Mouse (Mus musculus) bone marrow, adult 2 months (tissue): ENCODE results near the gene Klk14. TPM values are rescaled to one million over a fixed set of nuclear protein-coding genes. Genes with fewer than 3 reads are reported as not detected.
"Not testable (repeated sequence)": the region's sequence is repeated elsewhere in the genome, so short reads cannot be mapped to it uniquely, and the experiment has no call there.

Experiments used
- H3K27ac ChIP-seq: fragments of 200-500 bp; 2 replicates; pipeline ENCODE4 v1.5.1; 2012; ENCODE audit warnings: low read depth, mild to moderate bottlenecking, control low read depth, inconsistent platforms, low read length; ENCODE audit not compliant: control insufficient read depth, poor library complexity, insufficient read depth
- H3K4me1 ChIP-seq: fragments of 200-500 bp; 2 replicates; pipeline ENCODE4 v1.6.1; 2011; ENCODE audit warnings: low read length; ENCODE audit not compliant: control insufficient read depth, insufficient read depth
- H3K4me3 ChIP-seq: fragments of 200-500 bp; replicated peaks from 2 replicates; pipeline ENCODE3; 2011; ENCODE audit warnings: mild to moderate bottlenecking, low read depth, low read length, control low read depth; ENCODE audit not compliant: control insufficient read depth
- CTCF ChIP-seq: fragments of 200-500 bp; IDR thresholded peaks from 2 replicates; pipeline ENCODE4 v1.5.1; 2011; ENCODE audit warnings: low read length, control low read depth; ENCODE audit not compliant: control insufficient read depth, insufficient read depth
- POLR2A ChIP-seq: fragments of 200-500 bp; IDR thresholded peaks from 2 replicates; pipeline ENCODE4 v1.6.1; 2011; ENCODE audit warnings: low read depth, mild to moderate bottlenecking, control low read depth, low read length, borderline replicate concordance; ENCODE audit not compliant: control insufficient read depth
- WGBS: fragments of 180-500 bp; shearing (Covaris S2); methylation state at CpG from one replicate; pipeline ENCODE4 v1.1.7; 2018; 5-methylcytosine and 5-hydroxymethylcytosine counted together
- polyA plus RNA-seq: library from polyadenylated mRNA; stranded (reverse); fragments of >200 nt; gene quantifications from 2 replicates; pipeline ENCODE4 v1.2.4, GENCODE M21; 2011; ENCODE audit warnings: low replicate concordance; ENCODE audit not compliant: missing spikeins, insufficient read depth, insufficient read length

Klk14 gene
- polyA plus RNA-seq, 1 experiment: not detected

DNA sequence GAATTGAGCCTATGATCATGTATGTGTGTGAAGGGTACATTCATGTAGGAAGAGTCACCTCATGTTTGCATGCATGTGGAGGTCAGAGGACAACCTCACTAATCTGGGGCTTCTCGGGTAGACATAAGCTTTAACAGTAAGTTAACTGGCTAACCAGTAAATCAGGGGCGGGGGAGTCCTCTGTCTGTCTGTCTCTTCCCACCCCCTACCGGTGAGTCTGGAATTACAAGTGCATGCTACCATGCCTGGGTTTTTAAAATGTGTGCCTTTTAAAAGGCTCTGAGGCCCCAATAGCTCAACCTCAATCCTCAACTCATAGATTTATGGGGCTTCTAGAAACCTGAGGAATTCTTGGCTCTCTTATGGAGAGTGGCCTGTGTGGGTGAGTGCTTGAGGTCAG is 21.6 kb upstream of the Klk14 start:
- TF ChIP-seq CTCF (peak; percentile 54), POLR2A (no peak)
- Histone ChIP-seq H3K4me1 (peaks cover 10% of the 10 kb centered on the region), H3K4me3 (no peak overlapping the region)

DNA sequence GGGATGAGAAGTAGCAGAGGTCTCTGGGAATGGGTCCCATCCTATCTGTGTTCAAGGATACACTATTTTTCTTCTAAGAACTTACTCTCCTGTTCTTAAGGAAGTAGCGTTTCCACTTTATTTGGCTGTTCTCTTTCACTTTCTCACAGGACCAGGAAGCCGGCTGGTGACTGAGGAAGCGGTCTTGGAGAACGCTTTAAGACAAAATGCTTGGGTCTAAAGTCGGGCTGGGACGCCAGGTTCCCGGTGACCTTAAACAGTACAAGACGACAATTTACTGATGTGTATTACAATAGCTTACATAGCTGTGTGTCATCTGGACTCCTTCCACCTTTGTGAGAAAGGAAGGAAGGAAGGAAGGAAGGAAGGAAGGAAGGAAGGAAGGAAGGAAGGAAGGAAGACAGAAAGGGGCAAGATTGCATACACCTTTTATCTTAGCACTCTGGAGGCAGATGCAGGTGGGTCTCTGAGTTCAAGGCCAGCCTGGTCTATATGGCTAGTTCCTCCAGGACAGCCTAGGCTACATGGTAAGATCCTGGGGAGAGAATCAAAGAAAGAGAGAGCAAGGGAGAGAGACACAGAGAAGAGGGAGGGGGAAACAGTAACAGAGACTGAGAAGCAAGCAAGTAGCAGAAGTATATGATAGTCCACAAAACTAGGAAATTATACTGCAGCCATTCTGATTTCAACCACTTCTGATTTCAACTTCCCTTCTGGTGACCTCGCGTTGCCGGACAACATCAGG is 19.0 kb upstream of the Klk14 start:
- 56% methylated on average over 11 of the region's 11 CpGs for WGBS
- TF ChIP-seq CTCF (no peak), POLR2A (no peak)
- peak overlapping the region; percentile 61 for H3K4me3 ChIP-seq
- H3K27ac ChIP-seq: peak overlapping the region; percentile 42; the same call in 1 of the 2 replicates
- peaks cover 4% of the 10 kb centered on the region for H3K4me1 ChIP-seq

More for the DNA sequence above, 21.6 kb upstream of the Klk14 start:
- WGBS: 9% methylated on average over 3 of the region's 3 CpGs
- H3K27ac ChIP-seq: no peak overlapping the region

DNA sequence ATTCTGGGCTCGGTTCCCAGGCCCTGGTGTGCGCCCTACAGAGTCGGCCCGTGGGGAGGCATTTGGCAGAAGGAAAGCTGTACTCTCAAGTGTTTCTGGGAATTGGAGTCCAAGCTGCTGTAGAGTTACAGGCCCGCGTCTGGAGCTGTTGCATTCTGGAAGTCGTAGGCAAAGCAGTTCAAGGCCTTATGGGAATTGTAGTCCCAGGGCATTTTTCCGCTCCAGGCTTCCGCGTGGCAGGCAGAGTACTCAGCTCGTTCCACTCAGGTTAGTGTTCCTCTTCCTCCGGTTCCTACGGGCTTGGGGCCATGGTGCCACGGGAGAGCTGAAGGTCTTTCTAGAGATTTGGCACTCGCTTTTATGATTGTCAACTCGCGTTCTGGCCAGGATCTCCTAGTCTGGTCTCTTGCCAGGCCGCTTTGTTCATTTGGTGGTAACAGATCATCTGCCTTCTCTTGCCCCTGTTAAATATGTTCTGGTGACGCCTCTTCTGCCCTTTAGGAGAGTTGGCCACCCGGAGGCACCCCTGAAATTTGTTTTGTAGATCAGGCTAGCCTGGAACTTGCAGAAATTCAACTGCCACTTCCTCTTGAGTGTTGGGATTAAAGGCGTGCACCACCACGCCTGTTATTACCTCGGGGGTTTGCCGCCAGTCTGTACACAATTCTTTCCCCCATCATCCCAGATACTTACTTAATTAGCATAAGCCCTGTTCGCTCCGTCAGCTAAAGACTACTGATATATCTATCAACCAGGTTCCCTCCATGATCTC is 18.2 kb upstream of the Klk14 start, which contains the start of gene Ctu1:
TSS of gene Ctu1 (plus strand) at position 208 of the 772 bp plus-strand sequence.
- TF ChIP-seq POLR2A (peak; percentile 51; the same call in 1 of the 2 replicates), CTCF (no peak)
- H3K4me3 ChIP-seq: peak within 1 kb of the TSS; percentile 89
- WGBS: under 1% methylated on average over 26 of the region's 26 CpGs
- peaks cover 1% of the 10 kb centered on the region; the same call in 1 of the 2 replicates for H3K4me1 ChIP-seq
- peak within 1 kb of the TSS; percentile 42; the same call in 1 of the 2 replicates for H3K27ac ChIP-seq

GRCm38 (mm10) chr7:43672581-43673260 is 17.5 kb upstream of the Klk14 start:
- no peak overlapping the region for H3K27ac ChIP-seq

DNA sequence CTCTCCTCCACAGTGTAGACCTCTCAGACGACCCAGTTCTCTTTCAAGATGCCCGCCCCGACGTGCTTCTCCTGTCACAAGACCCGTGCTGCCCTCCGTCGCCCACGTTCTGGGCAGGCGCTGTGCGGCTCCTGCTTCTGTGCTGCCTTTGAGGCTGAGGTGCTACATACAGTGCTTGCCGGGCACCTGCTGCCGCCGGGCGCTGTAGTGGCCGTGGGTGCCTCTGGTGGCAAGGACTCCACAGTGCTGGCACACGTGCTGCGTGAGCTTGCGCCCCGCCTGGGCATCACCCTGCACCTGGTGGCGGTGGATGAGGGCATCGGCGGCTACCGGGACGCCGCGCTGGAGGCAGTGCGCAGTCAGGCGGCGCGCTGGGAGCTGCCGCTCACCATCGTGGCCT is 15.1 kb upstream of the Klk14 start:
- WGBS: 93% methylated on average over 32 of the region's 32 CpGs
- TF ChIP-seq CTCF (no peak), POLR2A (no peak)

More at GRCm38 (mm10) chr7:43672581-43673260, 17.5 kb upstream of the Klk14 start:
- WGBS: 17% methylated on average over 10 of the region's 10 CpGs
- no peak for TF ChIP-seq POLR2A
- TF ChIP-seq CTCF: no peak
- Histone ChIP-seq H3K4me3 (peak overlapping the region; percentile 89), H3K4me1 (peaks cover 1% of the 10 kb centered on the region; the same call in 1 of the 2 replicates)

DNA sequence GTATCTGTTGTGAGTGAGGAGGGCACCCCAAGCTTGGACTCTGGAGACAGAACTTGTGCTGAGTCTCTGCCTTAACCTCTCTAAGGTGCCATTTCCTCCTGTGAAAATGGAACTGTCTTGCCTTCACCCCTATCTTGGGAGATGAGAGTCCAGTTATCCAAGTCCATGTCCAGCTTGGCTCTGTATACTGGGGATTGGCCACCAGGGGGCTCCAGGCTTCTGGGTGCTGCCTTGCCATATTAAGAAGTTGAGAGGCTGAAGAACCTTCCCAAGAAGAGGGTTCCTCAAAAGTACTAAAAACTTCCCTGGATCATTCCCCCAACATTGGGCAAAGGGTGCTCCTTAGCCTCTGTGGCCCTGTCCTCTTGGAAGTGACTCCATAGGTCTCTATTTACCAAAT is 11.7 kb upstream of the Klk14 start:
- no peaks in the 10 kb centered on the region for H3K4me1 ChIP-seq
- no peak overlapping the region for H3K4me3 ChIP-seq
- H3K27ac ChIP-seq: no peak overlapping the region
- peak; percentile 61 for TF ChIP-seq CTCF
- TF ChIP-seq POLR2A: no peak

More for the DNA sequence above, 15.1 kb upstream of the Klk14 start:
- no peak overlapping the region for H3K4me3 ChIP-seq
- no peaks in the 10 kb centered on the region; the same call in 1 of the 2 replicates for H3K4me1 ChIP-seq
- no peak overlapping the region for H3K27ac ChIP-seq

GRCm38 (mm10) chr7:43680960-43681359 is 9.3 kb upstream of the Klk14 start:
- no peak overlapping the region for H3K27ac ChIP-seq
- TF ChIP-seq POLR2A (no peak), CTCF (peak; percentile 88)

DNA sequence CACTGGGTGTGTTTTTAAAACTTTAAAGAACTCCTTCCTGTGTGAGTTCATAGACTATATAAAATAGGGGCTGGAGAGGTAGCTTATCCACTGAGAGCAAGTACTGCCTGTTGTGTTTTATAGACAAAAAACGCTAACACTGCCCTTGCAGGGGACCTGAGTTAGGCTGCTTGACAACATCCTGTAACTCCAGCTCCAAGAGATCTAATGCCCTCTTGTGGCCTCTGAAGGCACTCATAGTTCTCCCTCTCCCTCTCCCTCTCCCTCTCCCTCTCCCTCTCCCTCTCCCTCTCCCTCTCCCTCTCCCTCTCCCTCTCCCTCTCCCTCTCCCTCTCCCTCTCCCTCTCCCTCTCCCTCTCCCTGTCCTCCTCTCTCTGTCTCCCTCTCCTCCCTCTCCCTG is 7.7 kb upstream of the Klk14 start:
- not testable (repeated sequence) for H3K27ac ChIP-seq, H3K4me1 ChIP-seq, H3K4me3 ChIP-seq
- WGBS: 8% methylated on average over 1 of the region's 1 CpGs

More at GRCm38 (mm10) chr7:43680960-43681359, 9.3 kb upstream of the Klk14 start:
- Histone ChIP-seq H3K4me3 (no peak overlapping the region), H3K4me1 (no peaks in the 10 kb centered on the region)
- WGBS: 35% methylated on average over 5 of the region's 5 CpGs
